8 mouse cellular contexts compared by ENCODE assay signal in genomic region chr14:46387821-46388481, GRCm38 (mm10). TPM values are rescaled to one million over a fixed set of nuclear protein-coding genes. Genes with fewer than 3 reads are reported as not detected.
DNase-seq lines count a peak whose midpoint lies in the region; ATAC-seq and TF ChIP-seq lines count a peak whose summit lies in the region.

No protein-coding gene starts in this region.

- ATAC-seq in heart, embryonic 12.5 days (ENCODE audit: insufficient number of reproducible peaks, low FRiP score), result peak; percentile 33
- peak; percentile 26 for ATAC-seq in kidney, embryonic 15.5 days (replicated peaks; ENCODE audit: low FRiP score)
- ATAC-seq in stomach, postnatal 0 days (ENCODE audit: low FRiP score, low TSS enrichment), result peak; percentile 1; the same call in 1 of the 2 replicates

- TF ChIP-seq EP300 in stomach, postnatal 0 days (optimal IDR thresholded peaks at IDR 0.05), result no peak

- peak; percentile 50 for TF ChIP-seq CTCF in stomach, postnatal 0 days (IDR thresholded peaks at IDR 0.05; ENCODE audit: low read depth)

- 0% methylated on average over 41 of the region's 41 CpGs for WGBS in heart, embryonic 12.5 days
- under 1% methylated on average over 41 of the region's 41 CpGs for WGBS in kidney, embryonic 15.5 days
- under 1% methylated on average over 41 of the region's 41 CpGs for WGBS in stomach, postnatal 0 days

- H3K4me1 ChIP-seq in heart, embryonic 12.5 days (replicated peaks), result peaks cover 14% of the 10 kb centered on the region
- H3K4me1 ChIP-seq in kidney, embryonic 15.5 days, result peaks cover 60% of the 10 kb centered on the region
- no peaks in the 10 kb centered on the region for H3K4me1 ChIP-seq in stomach, postnatal 0 days (replicated peaks; ENCODE audit: control insufficient read depth, insufficient read depth)

- peak overlapping the region; percentile 72 for H3K9ac ChIP-seq in heart, embryonic 12.5 days
- peak overlapping the region; percentile 56 for H3K9ac ChIP-seq in kidney, embryonic 15.5 days
- peak overlapping the region; percentile 61 for H3K9ac ChIP-seq in stomach, postnatal 0 days (ENCODE audit: low read length)

- peaks cover 22% of the 10 kb centered on the region; the same call in 1 of the 2 replicates for H3K27me3 ChIP-seq in heart, embryonic 12.5 days (replicated peaks)
- H3K27me3 ChIP-seq in kidney, embryonic 15.5 days, result peaks cover 33% of the 10 kb centered on the region
- no peaks in the 10 kb centered on the region for H3K27me3 ChIP-seq in stomach, postnatal 0 days (ENCODE audit: control insufficient read depth, insufficient read depth, low read length)

- H3K36me3 ChIP-seq in heart, embryonic 12.5 days, result peaks cover 8% of the 10 kb centered on the region; the same call in 1 of the 2 replicates
- peaks cover 13% of the 10 kb centered on the region for H3K36me3 ChIP-seq in kidney, embryonic 15.5 days
- H3K36me3 ChIP-seq in stomach, postnatal 0 days (ENCODE audit: control insufficient read depth, insufficient read depth, low read length), result no peaks in the 10 kb centered on the region

- H3K4me2 ChIP-seq in heart, embryonic 12.5 days, result peak overlapping the region; percentile 86
- H3K4me2 ChIP-seq in kidney, embryonic 15.5 days, result peak overlapping the region; percentile 85
- peak overlapping the region; percentile 76 for H3K4me2 ChIP-seq in stomach, postnatal 0 days (replicated peaks; ENCODE audit: low read depth)

- peak; percentile 23 for DNase-seq in adrenal gland, adult 2 months
- no peak for DNase-seq in adrenal gland, adult 8-10 months
- peak; percentile 74 for DNase-seq in embryo, embryonic 10.5 days (ENCODE audit: low spot score)
- DNase-seq in lung, postnatal 10 days, result peak; percentile 87
- peak; percentile 44 for DNase-seq in stomach, postnatal 0 days (ENCODE audit: low spot score)
- no peak for DNase-seq in right cerebral cortex, adult 2 months (ENCODE audit: low spot score in 2 of 2)

- H3K27ac ChIP-seq in heart, embryonic 12.5 days (ENCODE audit: poor library complexity, severe bottlenecking), result peak overlapping the region; percentile 88
- peak overlapping the region; percentile 94 for H3K27ac ChIP-seq in kidney, embryonic 15.5 days
- H3K27ac ChIP-seq in stomach, postnatal 0 days (replicated peaks), result peak overlapping the region; percentile 88

- no peaks in the 10 kb centered on the region for H3K9me3 ChIP-seq in heart, embryonic 12.5 days (replicated peaks)
- no peaks in the 10 kb centered on the region for H3K9me3 ChIP-seq in kidney, embryonic 15.5 days (replicated peaks)
- no peaks in the 10 kb centered on the region for H3K9me3 ChIP-seq in stomach, postnatal 0 days (ENCODE audit: control insufficient read depth, low read length)

- H3K4me3 ChIP-seq in heart, embryonic 12.5 days, result peak overlapping the region; percentile 66
- H3K4me3 ChIP-seq in kidney, embryonic 15.5 days (replicated peaks), result peak overlapping the region; percentile 62
- peak overlapping the region; percentile 56 for H3K4me3 ChIP-seq in stomach, postnatal 0 days (ENCODE audit: low read depth, low read length)

RNA-seq across cellular contexts. Expression of gene Bmp4, which starts 2.5 kb away (rescaled TPM):
- 10 to 100 TPM; 12.3 to 15.5 TPM for total RNA-seq in adrenal gland, adult 2 months (2021)
- polyA plus RNA-seq in adrenal gland, adult 2 months (2012; rRNA removed), result 22.0 and 23.5 TPM in 2 replicates
- 10 to 100 TPM in 3 of 4 experiments, 1 to 10 TPM in 1; 9.5 to 20.1 (median 14.0) TPM for total RNA-seq in adrenal gland, adult 8-10 months (2022)
- polyA plus RNA-seq in heart, embryonic 12.5 days (2016; fragmentation: Nextera tagmentation; extraction: Ambion mirVana), result 35.7 and 41.3 TPM in 2 replicates
- polyA plus RNA-seq in kidney, embryonic 15.5 days (2015; fragmentation: Nextera tagmentation; extraction: Ambion mirVana), result 36.3 and 40.8 TPM in 2 replicates
- polyA plus RNA-seq in stomach, postnatal 0 days (2015; fragmentation: Nextera tagmentation; extraction: Ambion mirVana), result 20.3 and 23.3 TPM in 2 replicates

RNA-seq across cellular contexts. Expression of gene Gm15217, which starts 8.7 kb away (rescaled TPM):
- total RNA-seq in adrenal gland, adult 2 months (2021), result not detected
- not detected in 2 replicates for polyA plus RNA-seq in adrenal gland, adult 2 months (2012; rRNA removed)
- total RNA-seq in adrenal gland, adult 8-10 months (2022), result not detected
- 0.60 TPM in 1 of 2 replicates, not detected in the other for polyA plus RNA-seq in heart, embryonic 12.5 days (2016; fragmentation: Nextera tagmentation; extraction: Ambion mirVana)
- 1.1 and 1.2 TPM in 2 replicates for polyA plus RNA-seq in kidney, embryonic 15.5 days (2015; fragmentation: Nextera tagmentation; extraction: Ambion mirVana)
- 0.18 and 0.30 TPM in 2 replicates for polyA plus RNA-seq in stomach, postnatal 0 days (2015; fragmentation: Nextera tagmentation; extraction: Ambion mirVana)

Comparison
In these comparisons a context has a peak if more than half of its experiments do, and no peak if none do; other contexts are left out.
1. DNase-seq: peak in adrenal gland, adult 2 months (single experiment), embryo, embryonic 10.5 days (single experiment), lung, postnatal 10 days (single experiment) and stomach, postnatal 0 days (single experiment); none in adrenal gland, adult 8-10 months (single experiment) and right cerebral cortex, adult 2 months (0 of 2).
2. Peak in every context shown above with its lines, with median percentiles within 50 percentile points of each other: ATAC-seq, H3K27ac ChIP-seq, H3K4me2 ChIP-seq, H3K4me3 ChIP-seq and H3K9ac ChIP-seq.